Comparison of ENCODE assay signal across 18 mouse cellular contexts in genomic region chr6:100758431-100759208, GRCm38 (mm10). TPM values are rescaled to one million over a fixed set of nuclear protein-coding genes. Genes with fewer than 3 reads are reported as not detected.
"Had no signal": no experiment of that assay in that cellular context is flagged by ENCODE, and none has a peak within 500 bp of the region (broad histone marks: within the 10 kb centered on the region; RNA-seq: fewer than 3 reads in every experiment).

No protein-coding gene starts in this region.

- H3K27me3 ChIP-seq: megakaryocyte, embryonic 14.5 days; midbrain, embryonic 12.5 days; neural tube, embryonic 12.5 days had no signal

- H3K9ac ChIP-seq: lung, embryonic 14.5 days; midbrain, embryonic 12.5 days; neural tube, embryonic 12.5 days had no signal

- H3K4me1 ChIP-seq: megakaryocyte, embryonic 14.5 days; midbrain, embryonic 12.5 days; neural tube, embryonic 12.5 days had no signal

- H3K4me2 ChIP-seq: lung, embryonic 14.5 days; midbrain, embryonic 12.5 days; neural tube, embryonic 12.5 days had no signal

- H3K27ac ChIP-seq: macrophage; midbrain, embryonic 12.5 days; neural tube, embryonic 12.5 days had no signal

- H3K36me3 ChIP-seq: midbrain, embryonic 12.5 days; neural tube, embryonic 12.5 days had no signal

- DNase-seq: lung, adult 18-20 months; lung, embryonic 14.5 days; lung, postnatal 10 days; lung, postnatal 36 days; midbrain, embryonic 14.5 days; right cerebral cortex, postnatal 25 days; right cerebral cortex, postnatal 4 days; spleen, adult 18-20 months; thymus, adult 18-20 months; thymus, postnatal 14 days; thymus, postnatal 36 days had no signal

- H3K9me3 ChIP-seq: megakaryocyte, embryonic 14.5 days; midbrain, embryonic 12.5 days; neural tube, embryonic 12.5 days had no signal

- H3K4me3 ChIP-seq: megakaryocyte, embryonic 14.5 days; midbrain, embryonic 12.5 days; neural tube, embryonic 12.5 days had no signal

RNA-seq across cellular contexts. Expression of gene Gxylt2, which starts 54.1 kb away (rescaled TPM):
- total RNA-seq: megakaryocyte progenitor cell, adult 5-6 weeks; monocyte, adult 5-6 weeks; neutrophil, adult 5-6 weeks had no signal
- polyA plus RNA-seq: macrophage had no signal
